Comparison of ENCODE assay signal across 24 mouse cellular contexts in the genomic region with DNA sequence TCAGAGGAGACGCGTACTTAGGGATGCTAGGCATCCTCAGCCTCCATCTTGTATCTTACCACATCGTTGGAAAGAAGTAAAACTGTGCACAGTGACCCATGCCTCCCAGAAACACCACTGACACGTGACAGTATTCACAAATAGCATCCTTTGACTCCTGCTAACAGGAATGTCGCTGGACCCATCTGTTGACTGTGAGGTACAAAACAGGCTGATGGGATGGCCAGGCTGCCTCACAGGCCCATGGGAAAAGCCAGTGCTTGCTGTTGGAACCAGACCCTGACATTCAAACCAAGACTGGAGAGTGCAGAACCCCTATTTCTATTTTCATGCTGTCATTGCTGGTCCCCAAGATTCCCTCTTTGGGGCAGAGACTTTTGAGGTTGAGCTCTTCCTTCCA. TPM values are rescaled to one million over a fixed set of nuclear protein-coding genes. Genes with fewer than 3 reads are reported as not detected.
DNase-seq lines count a peak whose midpoint lies in the region; ATAC-seq and TF ChIP-seq lines count a peak whose summit lies in the region.
"Had no signal": no experiment of that assay in that cellular context is flagged by ENCODE, and none has a peak within 500 bp of the region (broad histone marks: within the 10 kb centered on the region; RNA-seq: fewer than 3 reads in every experiment).

No protein-coding gene starts in this region.

- no peak overlapping the region for H3K4me2 ChIP-seq in heart, embryonic 11.5 days
- no peak overlapping the region for H3K4me2 ChIP-seq in CH12.LX (ENCODE audit: insufficient read depth, low read depth, poor library complexity, severe bottlenecking)
- H3K4me2 ChIP-seq: embryonic facial prominence, embryonic 13.5 days; embryonic facial prominence, embryonic 15.5 days; forebrain, embryonic 12.5 days had no signal

- H3K9ac ChIP-seq in heart, embryonic 11.5 days (ENCODE audit: low read depth, low read length) = no peak overlapping the region
- no peak overlapping the region for H3K9ac ChIP-seq in CH12.LX (ENCODE audit: insufficient read depth, low read depth)
- H3K9ac ChIP-seq: embryonic facial prominence, embryonic 13.5 days; embryonic facial prominence, embryonic 15.5 days; forebrain, embryonic 12.5 days had no signal

- no peak for TF ChIP-seq EP300 in CH12.LX (IDR thresholded peaks at IDR 0.05; ENCODE audit: low read length)

- WGBS in heart, embryonic 11.5 days (ENCODE audit: insufficient replicate concordance) = 65% methylated on average over 5 of the region's 5 CpGs

- no peak for TF ChIP-seq CTCF in CH12.LX (conservative IDR thresholded peaks at IDR 0.05 in 1 of 2, IDR thresholded peaks at IDR 0.05 in 1 of 2; ENCODE audit: low read depth in 2 of 2, low read length in 2 of 2)

- H3K27me3 ChIP-seq in heart, embryonic 11.5 days (ENCODE audit: control insufficient read depth, insufficient read depth, low read length) = peaks cover 11% of the 10 kb centered on the region
- peaks cover 1% of the 10 kb centered on the region for H3K27me3 ChIP-seq in CH12.LX (replicated peaks)

- dilution Hi-C loops in CH12.LX (cut with MboI; ENCODE audit: extremely low pct_ligation_motif_present, extremely low pct_unique_long_range_greater_than_20kb, low sequenced_read_pairs) = no loop called here

- no peaks in the 10 kb centered on the region for H3K4me1 ChIP-seq in heart, embryonic 11.5 days (ENCODE audit: control insufficient read depth, insufficient read depth, low read length)
- H3K4me1 ChIP-seq in CH12.LX (ENCODE audit: control insufficient read depth in 1 of 2, insufficient read depth in 2 of 2) = peaks cover 0 to 5% of the 10 kb centered on the region in 2 experiments; a peak in 1 of 4 replicates
- H3K4me1 ChIP-seq: embryonic facial prominence, embryonic 13.5 days; embryonic facial prominence, embryonic 15.5 days; forebrain, embryonic 10.5 days; forebrain, embryonic 12.5 days had no signal

- no peak for TF ChIP-seq POLR2A in CH12.LX (IDR thresholded peaks at IDR 0.05; ENCODE audit: low read depth, low read length)

- H3K36me3 ChIP-seq in heart, embryonic 11.5 days (ENCODE audit: control insufficient read depth, insufficient read depth, low read length) = no peaks in the 10 kb centered on the region
- H3K36me3 ChIP-seq in CH12.LX (replicated peaks in 1 of 2; ENCODE audit: control insufficient read depth in 1 of 2, insufficient read depth in 1 of 2, low read length in 1 of 2) = no peaks in the 10 kb centered on the region
- H3K36me3 ChIP-seq: embryonic facial prominence, embryonic 13.5 days; embryonic facial prominence, embryonic 15.5 days; forebrain, embryonic 10.5 days; forebrain, embryonic 12.5 days had no signal

- no peak overlapping the region for H3K4me3 ChIP-seq in heart, embryonic 11.5 days (ENCODE audit: low read depth, low read length)
- no peak overlapping the region for H3K4me3 ChIP-seq in CH12.LX (replicated peaks in 1 of 3; ENCODE audit: low read depth in 2 of 3, low read length in 2 of 3, poor library complexity in 1 of 3)
- H3K4me3 ChIP-seq: embryonic facial prominence, embryonic 13.5 days; embryonic facial prominence, embryonic 15.5 days; erythroblast, embryonic 14.5 days; forebrain, embryonic 10.5 days; forebrain, embryonic 12.5 days had no signal

- no peaks in the 10 kb centered on the region for H3K79me2 ChIP-seq in CH12.LX (replicated peaks; ENCODE audit: control insufficient read depth, extremely low read depth, insufficient read depth, poor library complexity, severe bottlenecking)

- no peak for ATAC-seq in heart, embryonic 11.5 days (replicated peaks; ENCODE audit: insufficient number of reproducible peaks, low FRiP score, low TSS enrichment)
- ATAC-seq: CD4-positive, CD25-positive, alpha-beta regulatory T cell, adult 4 months; forebrain, embryonic 14.5 days; forebrain, embryonic 16.5 days had no signal

- DNase-seq in cerebellum, adult 11-12 months = peak; percentile 31
- no peak for DNase-seq in cerebellum, adult 8-10 months
- DNase-seq in cerebellum, adult 9-10 months = peak; percentile 53
- DNase-seq in cerebellum, postnatal 36 days = no peak
- peak; percentile 67 for DNase-seq in heart, adult 11 months
- peak; percentile 8 for DNase-seq in CH12.LX (ENCODE audit: extremely low read depth)
- DNase-seq: adrenal gland, adult 2 months; adrenal gland, postnatal 10 days; adrenal gland, postnatal 25 days; B cell, adult 2 months; cerebellum, adult 9-11 months; cerebellum, postnatal 14 days; embryo, embryonic 11 days had no signal

- H3K27ac ChIP-seq in heart, embryonic 11.5 days (ENCODE audit: low read depth, low read length) = no peak overlapping the region
- no peak overlapping the region for H3K27ac ChIP-seq in CH12.LX (ENCODE audit: insufficient read depth, low read depth)
- H3K27ac ChIP-seq: embryonic facial prominence, embryonic 13.5 days; embryonic facial prominence, embryonic 15.5 days; forebrain, embryonic 10.5 days; forebrain, embryonic 12.5 days had no signal

- TF ChIP-seq RAD21 in CH12.LX (IDR thresholded peaks at IDR 0.05; ENCODE audit: low read depth, low read length) = no peak

- H3K9me3 ChIP-seq in heart, embryonic 11.5 days (replicated peaks; ENCODE audit: control insufficient read depth, low read length) = no peaks in the 10 kb centered on the region
- peaks cover 8% of the 10 kb centered on the region for H3K9me3 ChIP-seq in CH12.LX (replicated peaks; ENCODE audit: low read length)
- H3K9me3 ChIP-seq: embryonic facial prominence, embryonic 13.5 days; embryonic facial prominence, embryonic 15.5 days; forebrain, embryonic 12.5 days had no signal

- in situ Hi-C loops in CH12.LX (cut with MboI; ENCODE audit: low pct_ligation_motif_present, low pct_unique_long_range_greater_than_20kb, low sequenced_read_pairs) = no loop called here

TF ChIP-seq in CH12.LX, 34 proteins besides CTCF, POLR2A, EP300 and RAD21:
- TF ChIP-seq MAZ (IDR thresholded peaks at IDR 0.05; ENCODE audit: low read depth, low read length) (no peak), PAX5 (IDR thresholded peaks at IDR 0.05; ENCODE audit: low read length) (no peak)

RNA-seq across cellular contexts. Expression of a gene that starts 5.8 kb away (rescaled TPM):
- polyA plus RNA-seq in heart, embryonic 11.5 days (2014; fragmentation: Nextera tagmentation; extraction: Ambion mirVana) = 0.13 and 0.23 TPM in 2 replicates
- total RNA-seq in CH12.LX (2012; rRNA removed) (not detected in 2 replicates), CH12.LX (2014; rRNA removed) (not detected in 2 replicates)
- polyA plus RNA-seq in CH12.LX (2012; ENCODE audit: insufficient read length, low read depth) = not detected in 2 replicates
- total RNA-seq: common myeloid progenitor, adult 5-6 weeks; MEL had no signal
- polyA plus RNA-seq: CD4-positive, CD25-positive, alpha-beta regulatory T cell, adult 4 months; erythroblast, embryonic 14.5 days had no signal

RNA-seq across cellular contexts. Expression of a gene that starts 37.0 kb away (rescaled TPM):
- not detected in 2 replicates for polyA plus RNA-seq in heart, embryonic 11.5 days (2014; fragmentation: Nextera tagmentation; extraction: Ambion mirVana)
- total RNA-seq in CH12.LX (2012; rRNA removed) (0.08 and 0.21 TPM in 2 replicates), CH12.LX (2014; rRNA removed) (0.08 TPM in 1 of 2 replicates, not detected in the other)
- 0.56 and 0.61 TPM in 2 replicates for polyA plus RNA-seq in CH12.LX (2012; ENCODE audit: insufficient read length, low read depth)
- total RNA-seq: common myeloid progenitor, adult 5-6 weeks had no signal
- polyA plus RNA-seq: CD4-positive, CD25-positive, alpha-beta regulatory T cell, adult 4 months had no signal

RNA-seq across cellular contexts. Expression of a gene that starts 37.1 kb away (rescaled TPM):
- 11.9 and 12.2 TPM in 2 replicates for polyA plus RNA-seq in heart, embryonic 11.5 days (2014; fragmentation: Nextera tagmentation; extraction: Ambion mirVana)
- total RNA-seq in CH12.LX (2012; rRNA removed) (4.7 and 4.8 TPM in 2 replicates), CH12.LX (2014; rRNA removed) (2.3 and 2.8 TPM in 2 replicates)
- polyA plus RNA-seq in CH12.LX (2012; ENCODE audit: insufficient read length, low read depth) = 5.5 and 6.6 TPM in 2 replicates
- polyA plus RNA-seq: erythroblast, embryonic 14.5 days had no signal

RNA-seq across cellular contexts. Expression of a gene that starts 56.6 kb away (rescaled TPM):
- 2.9 and 3.0 TPM in 2 replicates for polyA plus RNA-seq in heart, embryonic 11.5 days (2014; fragmentation: Nextera tagmentation; extraction: Ambion mirVana)
- total RNA-seq in CH12.LX (2012; rRNA removed) (9.5 and 10.9 TPM in 2 replicates), CH12.LX (2014; rRNA removed) (3.3 and 4.5 TPM in 2 replicates)
- polyA plus RNA-seq in CH12.LX (2012; ENCODE audit: insufficient read length, low read depth) = 4.0 and 4.6 TPM in 2 replicates

Comparison
In these comparisons a context has a peak if more than half of its experiments do, and no peak if none do; other contexts are left out.
1. DNase-seq: peak in cerebellum, adult 11-12 months (single experiment), cerebellum, adult 9-10 months (single experiment), heart, adult 11 months (single experiment) and CH12.LX (single experiment); none in cerebellum, adult 8-10 months (single experiment) and cerebellum, postnatal 36 days (0 of 2).